Mouse (Mus musculus): Measurements from ENCODE around the gene Gm13420. TPM values are rescaled to one million over a fixed set of nuclear protein-coding genes. Genes with fewer than 3 reads are reported as not detected.

Gene Gm13420
- total RNA-seq, 2 experiments from 2014 or later, result not detected

GRCm38 (mm10) chr2:29706726-29707620 is 44.5 kb downstream of the Gm13420 start:
- intact Hi-C loops (cut with DNase I; ENCODE audit: low total_unique reads), result no loop called here

GRCm38 (mm10) chr2:29705493-29705892 is 46.0 kb downstream of the Gm13420 start:
- peak; percentile 69 for DNase-seq
- intact Hi-C loops (cut with DNase I; ENCODE audit: low total_unique reads), result no loop called here

More at GRCm38 (mm10) chr2:29706726-29707620, 44.5 kb downstream of the Gm13420 start:
- DNase-seq, result no peak

GRCm38 (mm10) chr2:29703104-29704081 is 48.1 kb downstream of the Gm13420 start:
- intact Hi-C loops (cut with DNase I; ENCODE audit: low total_unique reads), result no loop called here

GRCm38 (mm10) chr2:29702189-29702588 is 49.3 kb downstream of the Gm13420 start:
- DNase-seq, result peak; percentile 17
- intact Hi-C loops (cut with DNase I; ENCODE audit: low total_unique reads), result no loop called here

More at GRCm38 (mm10) chr2:29703104-29704081, 48.1 kb downstream of the Gm13420 start:
- no peak for DNase-seq

- intact Hi-C loops (cut with DNase I; ENCODE audit: low total_unique reads), result no loop called here
- no peak for DNase-seq
Observed at GRCm38 (mm10) chr2:29701393-29701792, 50.1 kb downstream of the Gm13420 start.

GRCm38 (mm10) chr2:29700898-29701297 is 50.6 kb downstream of the Gm13420 start:
- intact Hi-C loops (cut with DNase I; ENCODE audit: low total_unique reads), result no loop called here
- DNase-seq, result no peak

GRCm38 (mm10) chr2:29698421-29699290 is 52.8 kb downstream of the Gm13420 start:
- intact Hi-C loops (cut with DNase I; ENCODE audit: low total_unique reads), result no loop called here
- no peak for DNase-seq

GRCm38 (mm10) chr2:29696207-29696800 is 55.2 kb downstream of the Gm13420 start:
- intact Hi-C loops (cut with DNase I; ENCODE audit: low total_unique reads), result no loop called here
- no peak for DNase-seq

Other genes starting within 250 kb of the Gm13420 start
- 10 to 100 TPM; 75.7 to 81.9 TPM for gene Rapgef1, start 132.0 kb downstream of the Gm13420 start, total RNA-seq (2021)
- gene Gm13547, start 7.6 kb upstream of the Gm13420 start, total RNA-seq (2021), result not detected
- 10 to 100 TPM in 1 of 2 experiments, 1 to 10 TPM in 1; 6.7 to 10.7 TPM for gene Coq4, start 35.8 kb upstream of the Gm13420 start, total RNA-seq (2021)
- gene Trub2, start 36.8 kb upstream of the Gm13420 start, total RNA-seq (2021), result 10 to 100 TPM; 28.0 to 28.3 TPM
- gene Slc27a4, start 50.9 kb upstream of the Gm13420 start, total RNA-seq (2021), result 10 to 100 TPM in 1 of 2 experiments, 1 to 10 TPM in 1; 8.6 to 10.1 TPM
- 10 to 100 TPM; 21.1 to 21.9 TPM for gene Urm1, start 68.4 kb upstream of the Gm13420 start, total RNA-seq (2021)
- 10 to 100 TPM; 17.7 TPM for gene Cercam, start 117.5 kb upstream of the Gm13420 start, total RNA-seq (2021)
- 10 to 100 TPM; 15.1 to 16.1 TPM for gene Odf2, start 137.5 kb upstream of the Gm13420 start, total RNA-seq (2021)
- gene Gle1, start 183.7 kb upstream of the Gm13420 start, total RNA-seq (2021), result 10 to 100 TPM; 17.5 to 20.2 TPM
- gene Sptan1, start 213.9 kb upstream of the Gm13420 start, total RNA-seq (2021), result 10 to 100 TPM; 90.6 to 96.0 TPM

Measured in gastrocnemius, postnatal 14 days (tissue).